Mouse (Mus musculus) kidney, adult 2 months (tissue): ENCODE measurements at regions not wholly inside any gene's neighbourhood (a gene's known extent, or its start where the extent isn't known, plus 50 kb on each side); places are given as distances from the start of the nearest gene placed in this dataset.
A peak's percentile ranks its signal among the peaks of the same experiment; 100 is the strongest.
"Not testable (repeated sequence)": the region's sequence is repeated elsewhere in the genome, so short reads cannot be mapped to it uniquely, and the experiment has no call there.

ENCODE experiments used
- DNase-seq: peaks from one replicate; pipeline ENCODE4 v3.0.0; 2021
- H3K27ac ChIP-seq: fragments of 200-500 bp; 2 replicates; pipeline ENCODE4 v1.5.1; 2012; ENCODE audit warnings: low read depth, low read length, control low read depth, inconsistent platforms; ENCODE audit not compliant: insufficient read depth
- H3K27me3 ChIP-seq: fragments of 200-500 bp; replicated peaks from 2 replicates; pipeline ENCODE4 v1.6.1; 2012; ENCODE audit warnings: mild to moderate bottlenecking, moderate library complexity, low read length, inconsistent platforms; ENCODE audit not compliant: control insufficient read depth, insufficient read depth
- H3K36me3 ChIP-seq: fragments of 200-500 bp; 2 replicates; pipeline ENCODE4 v1.6.1; 2012; ENCODE audit warnings: mild to moderate bottlenecking, moderate library complexity, low read length, inconsistent platforms; ENCODE audit not compliant: control insufficient read depth, insufficient read depth
- H3K4me1 ChIP-seq: fragments of 200-500 bp; 2 replicates; pipeline ENCODE4 v1.6.1; 2011; ENCODE audit warnings: low read length; ENCODE audit not compliant: control insufficient read depth, insufficient read depth
- H3K4me3 ChIP-seq: fragments of 200-500 bp; 2 replicates; pipeline ENCODE4 v1.5.1; 2011; ENCODE audit warnings: mild to moderate bottlenecking, low read depth, low read length, control low read depth; ENCODE audit not compliant: insufficient read depth
- WGBS: fragments of 180-500 bp; shearing (Covaris S2); methylation state at CpG from one replicate; pipeline ENCODE4 v1.1.7; 2018; 5-methylcytosine and 5-hydroxymethylcytosine counted together

GRCm38 (mm10) chr12:20415397-20415796, 461.1 kb downstream of the Gm21863 start:
- not testable (repeated sequence) for H3K4me3 ChIP-seq, DNase-seq, H3K27me3 ChIP-seq, H3K36me3 ChIP-seq, H3K4me1 ChIP-seq, H3K27ac ChIP-seq
- 7% methylated on average over 40 of the region's 42 CpGs for WGBS

GRCm38 (mm10) chr12:20426359-20426758, 472.1 kb downstream of the Gm21863 start:
- not testable (repeated sequence) for DNase-seq

GRCm38 (mm10) chr12:20464585-20464984, 510.3 kb downstream of the Gm21863 start:
- H3K4me1 ChIP-seq, H3K36me3 ChIP-seq, H3K27me3 ChIP-seq, H3K4me3 ChIP-seq, H3K27ac ChIP-seq: not testable (repeated sequence)
- DNase-seq, result peak; percentile 9
- WGBS, result 61% methylated on average over 1 of the region's 1 CpGs

More at GRCm38 (mm10) chr12:20426359-20426758, 472.1 kb downstream of the Gm21863 start:
- H3K4me3 ChIP-seq, H3K4me1 ChIP-seq, H3K27me3 ChIP-seq, H3K27ac ChIP-seq, H3K36me3 ChIP-seq: not testable (repeated sequence)
- WGBS, result 79% methylated on average over 3 of the region's 4 CpGs
